Mouse (Mus musculus) T-helper 17 cell (primary cell): ENCODE measurements around the gene Mbd5.
"Not testable (repeated sequence)": the region's sequence is repeated elsewhere in the genome, so short reads cannot be mapped to it uniquely, and the experiment has no call there.

ENCODE experiments used
- in situ Hi-C, 2 experiments: fragments of 300-600 bp; cut with MboI, MseI; formaldehyde crosslinking; loops; 1 replicate in 1 of 2; 2 replicates in 1 of 2; pipeline ENCODE4 v1.15.1; 2025; ENCODE audit warnings: high pct_unique_total_duplicates in 2 of 2

Gene Mbd5

GRCm38 (mm10) chr2:49160232-49160947 is 211.1 kb downstream of the Mbd5 start:
- in situ Hi-C loops, result no loop called here

GRCm38 (mm10) chr2:49169766-49170165 is 220.5 kb downstream of the Mbd5 start:
- in situ Hi-C loops, result loop anchor here in 1 of 2 experiments (10.0 kb wide), 1 partner anchor 825 kb away; no protein-coding TSS in a partner anchor

GRCm38 (mm10) chr2:49177015-49177414 is 227.7 kb downstream of the Mbd5 start:
- in situ Hi-C loops, result loop anchor here in 1 of 2 experiments (10.0 kb wide), 1 partner anchor 832 kb away; no protein-coding TSS in a partner anchor

GRCm38 (mm10) chr2:49190984-49191383 is 241.7 kb downstream of the Mbd5 start:
- in situ Hi-C loops, result no loop called here

GRCm38 (mm10) chr2:49191695-49192094 is 242.4 kb downstream of the Mbd5 start:
- in situ Hi-C loops, result no loop called here

GRCm38 (mm10) chr2:49204081-49204480 is 254.8 kb downstream of the Mbd5 start:
- in situ Hi-C loops, result no loop called here

- in situ Hi-C loops, result not testable (repeated sequence)
Measured at GRCm38 (mm10) chr2:49205692-49206091, 256.4 kb downstream of the Mbd5 start.

- in situ Hi-C loops, result no loop called here
Measured at GRCm38 (mm10) chr2:49209349-49209748, 260.0 kb downstream of the Mbd5 start.

- in situ Hi-C loops, result no loop called here
Measured at GRCm38 (mm10) chr2:49210408-49210807, 261.1 kb downstream of the Mbd5 start.

GRCm38 (mm10) chr2:49229725-49230124 is 280.4 kb downstream of the Mbd5 start:
- in situ Hi-C loops, result no loop called here

- in situ Hi-C loops, result no loop called here
Measured at GRCm38 (mm10) chr2:49234064-49234463, 284.8 kb downstream of the Mbd5 start.

GRCm38 (mm10) chr2:49241715-49242114 is 292.4 kb downstream of the Mbd5 start:
- in situ Hi-C loops, result loop anchor here in 1 of 2 experiments (10.0 kb wide), 1 partner anchor 183 kb away; no protein-coding TSS in a partner anchor

GRCm38 (mm10) chr2:49264092-49264491 is 314.8 kb downstream of the Mbd5 start:
- in situ Hi-C loops, result no loop called here

- in situ Hi-C loops, result no loop called here
Measured at GRCm38 (mm10) chr2:49272295-49272967, 323.1 kb downstream of the Mbd5 start.

GRCm38 (mm10) chr2:49276017-49276722 is 326.9 kb downstream of the Mbd5 start:
- in situ Hi-C loops, result no loop called here

- in situ Hi-C loops, result no loop called here
Measured at GRCm38 (mm10) chr2:49280496-49280895, 331.2 kb downstream of the Mbd5 start.

- in situ Hi-C loops, result no loop called here
Measured at GRCm38 (mm10) chr2:49283583-49283982, 334.3 kb downstream of the Mbd5 start.

- in situ Hi-C loops, result no loop called here
Measured at GRCm38 (mm10) chr2:49286965-49287364, 337.7 kb downstream of the Mbd5 start.

GRCm38 (mm10) chr2:49291709-49292108 is 342.4 kb downstream of the Mbd5 start:
- in situ Hi-C loops, result no loop called here

- in situ Hi-C loops, result loop anchor here in 1 of 2 experiments (25.0 kb wide), 1 partner anchor 1526 kb away; no protein-coding TSS in a partner anchor
Measured at GRCm38 (mm10) chr2:49312629-49313447, 363.5 kb downstream of the Mbd5 start.

GRCm38 (mm10) chr2:49333594-49333993 is 384.3 kb downstream of the Mbd5 start:
- in situ Hi-C loops, result no loop called here
